Mouse (Mus musculus): ENCODE measurements around the gene Srpk3.

DNA sequence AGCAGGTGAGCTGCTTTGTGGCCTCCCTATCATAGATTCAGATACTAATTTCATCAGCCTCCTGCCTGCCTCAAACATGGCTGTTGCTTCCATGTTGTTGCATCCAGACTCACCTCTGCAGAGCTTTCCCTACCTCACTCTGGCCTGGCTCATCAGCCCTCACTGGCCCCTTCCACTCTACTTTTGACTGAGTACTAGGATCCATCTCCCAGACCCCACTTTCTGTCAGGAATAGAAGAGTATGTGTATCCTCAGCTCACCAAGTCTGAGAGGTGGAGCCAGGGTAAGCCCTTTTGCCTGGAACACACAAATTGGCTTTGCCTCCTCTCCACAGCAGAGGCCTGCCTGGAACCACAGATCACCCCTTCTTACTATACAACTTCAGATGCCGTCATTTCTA lies 14.3 kb downstream of the Srpk3 start:
- TF ChIP-seq CTCF (IDR thresholded peaks at IDR 0.05) (no peak), POLR2A (IDR thresholded peaks at IDR 0.05; ENCODE audit: insufficient read depth, low read depth, low read length) (no peak), EP300 (IDR thresholded peaks at IDR 0.05; ENCODE audit: insufficient read depth, low read depth, low read length) (no peak)

Data from heart, adult 2 months (tissue).